Mouse (Mus musculus): Measurements from ENCODE around the gene Sel1l3.

The Sel1l3 gene

DNA sequence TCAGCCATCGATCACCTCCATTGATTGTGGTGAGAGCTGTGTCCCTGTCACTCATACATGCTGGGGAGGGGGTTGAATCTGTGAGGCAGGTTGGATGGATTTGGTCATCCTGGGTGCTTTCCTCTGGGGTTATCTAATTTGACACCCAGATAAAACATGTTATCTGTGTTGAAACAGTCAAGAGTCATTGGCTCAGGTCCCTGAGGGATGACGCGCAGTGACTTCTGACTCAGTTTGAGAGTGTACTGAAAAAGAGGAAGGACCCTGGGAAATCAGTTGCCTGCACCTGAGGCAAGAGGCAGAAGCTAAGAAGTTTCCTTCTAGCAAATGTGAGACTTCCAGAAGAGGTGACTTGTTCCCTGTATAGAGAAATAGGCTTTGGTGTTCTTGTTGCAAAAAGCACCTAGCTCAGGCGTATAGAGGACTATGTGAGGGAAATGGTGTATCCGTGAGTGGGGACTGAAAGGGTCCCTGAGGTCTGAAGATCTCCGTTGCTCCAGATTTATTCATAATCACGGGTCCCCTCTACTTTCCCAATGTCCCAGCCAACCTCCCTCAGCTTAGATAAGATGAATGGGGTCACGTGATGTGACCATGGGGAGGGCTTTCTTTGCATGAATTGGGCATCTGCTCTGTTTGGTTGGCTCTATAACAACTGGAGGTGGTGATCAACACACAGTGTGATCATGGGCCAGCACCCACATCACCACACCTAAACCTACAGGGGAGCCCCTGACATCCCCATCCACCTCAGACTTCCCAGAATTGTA lies 73.4 kb downstream of the Sel1l3 start:
- DNase-seq (ENCODE audit: low spot score), result no peak

DNA sequence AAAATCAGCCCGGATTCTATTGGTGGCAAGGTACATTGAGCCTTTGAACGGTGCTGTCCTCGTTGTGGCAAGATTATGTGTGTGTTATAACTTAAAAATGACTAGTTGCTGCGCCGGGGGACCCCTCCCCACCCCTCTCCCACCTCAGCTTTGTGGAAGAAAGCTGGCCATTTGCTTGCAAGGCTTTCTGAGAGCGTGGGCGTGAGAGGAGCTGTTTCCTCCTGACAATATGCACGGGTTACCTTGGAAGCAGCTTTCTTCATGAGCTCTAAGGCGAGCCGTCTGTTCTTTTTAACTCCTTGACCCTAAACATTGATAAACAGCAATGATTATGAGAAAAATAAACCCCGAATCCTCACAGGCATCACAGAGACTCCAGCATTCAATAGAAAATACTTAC lies 74.2 kb downstream of the Sel1l3 start:
- no peak for DNase-seq (ENCODE audit: low spot score)

DNA sequence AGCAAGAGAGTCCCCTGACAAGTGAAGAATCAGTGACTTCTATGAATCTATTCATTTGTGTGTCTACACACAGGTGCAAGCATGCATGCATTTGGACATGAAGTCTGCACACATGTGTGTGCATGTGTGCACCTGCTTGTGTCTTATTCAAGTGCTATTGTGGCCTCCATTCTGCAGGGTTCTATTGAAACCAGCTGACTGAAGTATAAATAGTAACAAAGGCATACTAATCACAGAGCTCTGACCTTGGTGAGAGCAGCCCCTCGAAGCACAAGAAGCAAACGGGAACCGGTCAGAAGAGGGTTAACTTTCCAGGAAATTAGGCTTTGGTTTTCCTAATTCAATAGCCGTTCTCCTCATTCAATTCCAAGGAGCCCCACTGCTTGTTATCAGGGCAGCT lies 74.6 kb downstream of the Sel1l3 start:
- DNase-seq (ENCODE audit: low spot score), result no peak

DNA sequence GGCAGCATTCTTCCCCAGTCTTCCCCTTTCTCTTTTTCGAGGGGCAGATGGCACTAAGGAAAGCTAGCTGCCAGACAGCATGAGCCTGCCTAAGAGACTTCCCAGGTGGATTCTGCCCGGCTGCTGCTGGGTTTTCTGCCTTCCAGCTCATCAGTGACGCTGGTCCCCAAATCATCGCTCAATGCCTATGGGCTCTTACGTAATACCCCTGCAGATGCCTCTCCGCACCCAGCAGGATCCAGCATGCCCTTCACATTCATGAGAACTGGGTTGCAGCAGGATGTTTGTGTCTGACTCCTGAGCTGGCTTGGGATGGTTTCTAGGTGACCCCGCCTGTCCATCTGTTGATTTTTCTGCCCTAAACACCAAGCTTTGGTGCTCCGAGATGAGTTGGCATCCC lies 75.7 kb downstream of the Sel1l3 start:
- no peak for DNase-seq (ENCODE audit: low spot score)

DNA sequence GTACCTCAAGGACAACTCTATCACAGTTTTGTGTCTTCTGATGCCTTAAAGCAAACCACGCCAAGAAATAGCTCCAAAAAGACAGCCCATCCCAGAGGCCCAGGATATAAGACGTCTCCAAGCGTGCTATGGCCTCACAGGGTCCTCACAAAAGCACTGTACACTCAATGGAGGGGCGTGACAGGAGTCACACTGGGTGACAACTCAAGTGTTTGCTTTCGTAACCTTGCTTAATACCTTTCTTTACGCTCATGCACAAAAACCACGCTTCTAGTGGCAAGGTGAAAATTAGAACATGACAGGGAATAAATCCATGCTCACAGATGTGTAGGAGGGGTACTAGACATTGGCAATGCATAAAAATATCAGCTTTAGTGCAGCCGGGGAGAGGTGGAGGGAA lies 77.7 kb downstream of the Sel1l3 start:
- no peak for DNase-seq (ENCODE audit: low spot score)

DNA sequence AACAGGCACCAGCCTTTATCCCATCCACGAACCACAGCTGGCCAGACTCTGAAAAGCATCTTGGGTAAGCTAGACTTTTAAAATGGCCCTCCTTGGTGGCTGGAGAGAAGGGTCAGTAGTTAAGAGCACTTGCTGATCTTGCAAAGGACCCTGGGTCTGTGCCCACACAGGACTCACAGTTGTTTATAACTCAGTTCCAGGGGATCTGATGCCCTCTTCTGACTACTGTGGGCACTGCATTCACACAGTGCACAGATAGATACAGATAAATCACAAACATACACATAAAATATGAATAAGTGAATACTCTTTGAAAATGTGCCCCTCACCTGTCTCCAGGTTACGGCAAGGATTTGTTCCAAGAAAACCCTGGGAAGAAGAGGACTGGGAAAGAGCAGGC lies 79.7 kb downstream of the Sel1l3 start:
- no peak for DNase-seq (ENCODE audit: low spot score)

DNA sequence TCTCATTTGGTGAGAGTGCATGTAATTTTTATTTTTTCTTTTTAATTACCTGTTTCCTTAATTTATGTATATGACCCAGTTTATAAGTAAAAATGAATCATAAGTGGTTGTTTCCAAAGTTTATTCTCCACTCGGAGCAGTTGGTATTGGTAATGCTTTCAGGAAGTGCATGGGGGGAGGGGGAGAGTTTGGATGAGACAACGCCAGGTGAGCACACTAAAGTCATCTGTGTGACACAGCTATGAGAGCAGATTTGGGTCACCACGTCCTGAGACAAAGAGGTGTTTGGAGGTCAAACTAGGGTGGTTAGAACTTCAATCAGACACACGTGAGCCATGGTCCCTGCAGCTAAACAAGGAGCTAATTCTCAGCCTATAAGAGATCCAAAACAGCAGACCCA lies 89.0 kb downstream of the Sel1l3 start:
- DNase-seq (ENCODE audit: low spot score), result no peak

DNA sequence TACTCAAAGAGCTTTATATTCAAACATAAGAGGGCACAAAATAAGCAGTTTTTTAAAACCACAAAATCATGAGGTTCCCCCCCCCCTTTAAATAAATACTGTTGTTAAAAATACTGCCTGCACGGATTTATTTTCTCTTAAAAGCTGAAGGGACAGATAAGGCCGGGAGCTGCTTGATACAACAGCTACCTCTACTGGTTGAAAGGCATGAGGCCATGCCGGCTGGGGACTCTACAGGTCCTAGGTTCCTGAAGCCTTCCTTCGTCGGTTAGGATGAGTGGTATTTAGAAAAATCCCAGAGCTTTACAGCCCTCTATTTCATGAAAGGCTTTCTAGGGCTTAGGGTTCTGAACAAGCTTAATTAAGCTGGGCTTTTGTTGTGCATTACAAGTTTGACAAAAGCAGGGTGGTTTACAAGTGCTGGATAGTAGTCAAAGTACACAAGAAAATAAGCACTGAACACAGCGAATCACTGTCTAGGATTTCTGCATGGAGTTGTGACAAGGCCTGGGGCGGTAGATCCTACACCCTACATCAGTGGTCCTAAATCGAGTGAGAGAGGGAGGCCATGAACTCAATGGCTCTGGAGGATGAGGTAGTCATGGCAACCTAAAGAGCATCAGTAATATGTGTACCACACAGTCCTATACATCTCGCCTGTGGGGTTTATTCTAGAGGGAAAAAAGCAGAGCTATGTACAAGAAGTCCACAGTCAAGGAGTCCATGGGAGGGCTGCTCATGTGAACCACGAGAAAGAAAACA lies 90.0 kb downstream of the Sel1l3 start:
- peak; percentile 63 for DNase-seq (ENCODE audit: low spot score)

DNA sequence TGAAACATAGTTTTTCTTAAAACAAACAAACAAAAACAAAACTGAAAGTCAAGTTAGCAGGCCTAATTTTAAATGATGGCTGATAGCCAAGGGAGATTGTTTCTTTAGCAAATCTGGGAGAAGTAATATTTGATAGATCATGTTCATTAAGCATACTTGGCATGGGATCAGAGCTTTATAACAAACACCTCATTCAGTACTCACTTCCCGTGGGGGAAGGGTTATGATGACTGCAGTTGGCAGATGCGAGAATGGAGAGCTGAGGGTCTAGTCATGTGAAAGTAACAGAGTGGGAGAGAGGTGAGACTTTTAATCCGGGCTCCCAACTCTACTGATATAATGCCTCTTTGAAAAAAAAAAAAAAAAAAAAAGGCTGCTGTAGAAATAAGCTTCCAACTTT lies 94.0 kb downstream of the Sel1l3 start:
- DNase-seq (ENCODE audit: low spot score), result no peak

DNA sequence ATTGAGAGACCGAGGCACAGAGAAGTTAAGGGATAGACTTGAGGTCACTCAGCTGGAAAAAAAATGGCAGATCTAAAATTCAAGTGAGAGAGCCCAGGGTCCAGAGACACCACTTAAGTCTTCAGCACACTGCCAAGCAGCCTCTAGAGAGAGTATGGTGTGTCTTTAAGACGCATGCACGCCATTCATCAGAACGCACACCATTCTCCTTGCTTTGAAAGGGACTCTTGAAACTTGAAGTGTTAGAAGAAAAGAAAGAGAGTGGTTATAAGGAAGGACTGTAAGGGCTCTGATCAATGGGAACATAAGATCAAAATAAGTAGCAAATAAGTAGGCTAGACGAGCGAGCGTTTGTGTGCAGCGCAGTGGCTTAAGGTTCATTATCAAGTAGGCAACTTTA lies 95.5 kb downstream of the Sel1l3 start:
- no peak for DNase-seq (ENCODE audit: low spot score)

DNA sequence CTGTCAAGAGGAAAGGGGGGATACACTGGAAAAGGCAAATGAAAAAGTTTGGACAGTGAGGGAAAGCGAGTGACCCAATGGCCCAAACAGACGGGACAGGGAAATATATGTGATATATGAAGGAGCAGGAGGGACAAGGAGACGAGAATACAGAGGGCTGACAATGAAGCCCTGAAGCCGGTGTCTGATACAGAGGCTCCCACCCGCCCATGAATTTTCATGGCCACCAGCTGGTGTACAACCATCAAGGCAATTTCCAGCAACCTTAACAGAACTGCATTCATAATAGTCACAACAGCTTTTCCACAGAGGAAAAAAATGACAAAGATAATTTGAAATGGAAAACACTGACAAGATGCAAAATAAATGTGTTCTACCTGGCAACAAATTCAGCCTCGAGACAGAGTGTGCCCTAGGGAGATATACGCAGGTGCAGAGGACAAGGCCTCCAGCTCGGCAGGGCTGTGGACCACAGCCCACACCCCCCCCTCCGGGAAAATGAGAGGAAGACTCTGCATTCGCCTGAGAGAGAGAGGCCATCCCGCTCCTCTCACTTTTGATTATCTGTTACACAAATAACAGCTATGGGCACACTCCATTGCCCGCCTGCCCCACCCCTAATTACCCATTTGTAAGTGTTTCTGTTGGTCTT lies 99.0 kb downstream of the Sel1l3 start:
- DNase-seq (ENCODE audit: low spot score), result no peak

DNA sequence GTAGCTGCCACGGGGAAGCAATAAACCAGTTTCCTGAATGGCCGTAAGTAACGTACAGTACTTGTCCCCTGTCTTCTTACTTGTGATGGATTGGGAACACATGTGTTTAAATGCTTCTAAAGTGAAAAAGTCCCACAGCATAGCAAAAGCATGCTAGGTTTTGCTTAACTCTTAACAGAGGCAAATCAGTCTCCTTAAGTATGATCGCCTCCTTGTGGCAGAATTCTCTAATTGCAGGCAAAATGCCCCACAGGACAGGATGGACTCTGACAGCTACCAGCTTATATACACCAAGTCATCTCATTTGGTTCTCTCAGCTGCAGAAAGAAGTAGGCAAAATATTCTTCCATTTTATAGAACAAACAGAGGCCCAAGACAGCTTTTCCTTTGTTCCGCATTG lies 100.8 kb downstream of the Sel1l3 start:
- no peak for DNase-seq (ENCODE audit: low spot score)

DNA sequence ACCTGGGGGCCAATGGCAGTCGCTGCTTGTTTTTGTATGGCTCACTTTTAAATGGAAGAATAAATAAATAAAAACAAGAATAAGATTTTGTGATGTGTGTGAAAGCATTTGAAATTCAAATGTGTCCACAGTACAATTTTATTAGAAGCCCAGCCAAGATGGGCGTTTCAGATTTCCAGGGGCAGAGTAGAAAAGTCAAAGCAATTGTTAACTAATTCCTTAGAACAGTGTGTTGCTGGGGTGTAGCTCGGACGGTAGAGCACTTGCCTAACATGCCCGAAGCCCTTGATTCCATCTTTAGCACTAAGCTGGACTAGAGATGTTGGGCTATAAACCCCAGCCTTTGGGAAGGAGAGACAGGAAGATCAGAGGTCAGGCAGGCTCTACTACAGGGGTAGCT lies 102.7 kb downstream of the Sel1l3 start:
- no peak for DNase-seq (ENCODE audit: low spot score)

DNA sequence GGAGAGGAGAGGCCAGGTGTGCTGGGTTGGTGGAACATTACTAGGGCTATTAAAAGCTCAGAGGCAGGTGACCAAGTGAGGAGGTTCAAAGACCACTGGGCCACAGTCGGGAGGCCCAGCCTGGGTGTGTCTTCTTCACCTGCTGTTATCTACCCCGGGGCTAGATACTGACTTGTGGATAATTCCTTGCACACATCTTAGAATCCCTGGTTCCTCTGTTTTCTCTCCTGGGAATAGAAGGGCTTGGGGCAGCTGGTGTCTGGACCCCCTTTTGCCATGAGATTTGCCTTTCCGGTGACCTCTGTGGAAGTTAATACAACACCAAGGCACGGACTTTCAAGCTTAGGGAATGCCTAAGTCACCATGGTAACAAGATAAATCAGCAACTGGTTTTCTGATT lies 103.5 kb downstream of the Sel1l3 start:
- DNase-seq (ENCODE audit: low spot score), result no peak

DNA sequence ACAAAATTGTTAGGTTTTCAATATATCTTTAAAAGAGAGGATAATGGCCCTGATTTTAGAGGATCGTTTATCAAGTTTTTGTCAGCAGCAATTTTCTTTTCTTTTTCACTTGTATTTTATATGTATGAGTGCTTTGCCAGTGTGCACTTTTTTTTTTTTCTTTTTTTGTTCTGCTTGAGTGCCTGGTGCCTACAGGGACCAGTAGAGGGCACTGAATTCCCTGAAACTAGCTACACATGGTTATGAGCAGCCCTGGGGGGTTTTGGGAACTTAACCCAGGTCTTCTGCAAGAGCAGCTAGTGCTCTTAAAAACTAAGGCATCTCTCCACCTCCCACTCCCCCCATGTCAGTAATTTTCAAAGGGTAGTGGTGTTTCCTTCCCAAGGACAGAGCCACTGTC lies 105.1 kb downstream of the Sel1l3 start:
- no peak for DNase-seq (ENCODE audit: low spot score)

DNA sequence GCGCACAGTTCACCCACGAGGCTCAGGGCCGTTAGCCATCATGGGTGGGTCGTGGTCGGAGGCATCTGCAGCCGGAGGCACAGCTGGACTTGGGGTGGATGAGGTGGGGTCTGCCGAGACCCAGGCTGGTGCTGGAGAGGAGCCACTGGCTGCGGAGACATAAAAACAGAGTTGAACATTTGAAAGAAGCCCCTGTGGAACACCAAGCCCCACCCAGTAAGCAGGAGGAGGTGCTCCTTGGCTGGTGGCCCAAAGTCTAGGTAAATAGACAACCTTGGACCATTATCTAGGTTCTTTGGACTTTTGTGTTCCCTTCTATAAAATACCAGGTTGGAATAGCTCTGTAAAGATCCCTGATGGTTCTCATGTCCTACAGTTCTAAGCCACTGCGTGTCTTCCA lies 105.7 kb downstream of the Sel1l3 start:
- no peak for DNase-seq (ENCODE audit: low spot score)

DNA sequence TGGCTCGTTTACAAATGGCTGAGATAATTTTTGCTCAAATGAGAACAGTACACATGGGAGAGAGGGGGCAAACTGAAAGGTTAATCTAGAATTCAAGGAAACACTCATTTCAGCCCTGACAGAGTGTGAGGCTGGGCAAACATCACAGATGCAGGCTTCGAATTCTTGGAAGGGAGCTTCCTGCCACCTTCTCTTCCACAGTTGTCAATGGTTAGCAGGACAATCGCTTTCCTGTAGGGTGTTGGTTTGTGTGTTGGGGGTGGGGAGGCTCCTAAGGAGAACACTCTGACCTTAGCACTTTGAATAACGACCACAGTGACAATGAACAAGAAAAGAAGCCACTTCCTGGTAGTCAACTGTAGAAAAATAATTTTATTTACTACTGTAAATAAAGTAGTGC lies 107.0 kb downstream of the Sel1l3 start:
- no peak for DNase-seq (ENCODE audit: low spot score)

DNA sequence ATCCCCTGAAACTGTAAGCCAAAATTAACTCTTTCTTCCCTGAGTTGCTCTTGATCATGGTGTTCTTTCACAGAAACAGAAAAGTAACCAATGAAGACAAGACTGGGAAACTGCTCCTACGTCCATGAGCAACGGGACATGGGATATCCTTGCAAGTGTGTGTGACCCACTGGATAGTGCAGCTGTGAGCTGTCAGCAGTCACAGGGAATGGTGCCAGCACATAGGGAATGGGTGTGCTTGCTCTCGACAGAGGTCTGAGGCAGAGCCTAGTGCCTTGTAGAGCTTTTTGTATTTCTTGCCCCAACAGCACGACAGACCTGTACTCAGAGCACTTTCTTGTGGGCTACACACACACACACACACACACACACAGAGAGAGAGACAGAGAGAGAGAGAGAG lies 107.6 kb downstream of the Sel1l3 start:
- DNase-seq (ENCODE audit: low spot score), result no peak

DNA sequence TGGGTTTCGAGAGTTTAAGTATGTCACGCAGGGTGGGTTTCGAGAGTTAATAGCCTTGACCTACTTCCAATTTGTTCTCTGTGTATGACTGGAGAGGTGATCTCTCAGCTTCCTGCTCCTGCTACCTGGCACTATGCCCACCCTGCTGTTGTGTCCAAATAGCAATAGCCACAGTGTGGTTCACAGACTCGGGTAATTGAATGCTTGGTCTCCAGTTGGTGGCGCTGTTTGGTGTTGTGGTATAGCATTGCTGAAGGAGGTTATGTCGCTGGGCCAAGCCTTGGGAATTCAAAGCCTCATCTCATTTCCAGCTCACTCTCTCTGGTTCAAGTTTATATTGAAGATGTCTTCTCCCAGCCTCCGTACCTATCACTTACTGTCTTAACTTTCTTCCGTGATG lies 108.0 kb downstream of the Sel1l3 start:
- peak; percentile 86 for DNase-seq (ENCODE audit: low spot score)

DNA sequence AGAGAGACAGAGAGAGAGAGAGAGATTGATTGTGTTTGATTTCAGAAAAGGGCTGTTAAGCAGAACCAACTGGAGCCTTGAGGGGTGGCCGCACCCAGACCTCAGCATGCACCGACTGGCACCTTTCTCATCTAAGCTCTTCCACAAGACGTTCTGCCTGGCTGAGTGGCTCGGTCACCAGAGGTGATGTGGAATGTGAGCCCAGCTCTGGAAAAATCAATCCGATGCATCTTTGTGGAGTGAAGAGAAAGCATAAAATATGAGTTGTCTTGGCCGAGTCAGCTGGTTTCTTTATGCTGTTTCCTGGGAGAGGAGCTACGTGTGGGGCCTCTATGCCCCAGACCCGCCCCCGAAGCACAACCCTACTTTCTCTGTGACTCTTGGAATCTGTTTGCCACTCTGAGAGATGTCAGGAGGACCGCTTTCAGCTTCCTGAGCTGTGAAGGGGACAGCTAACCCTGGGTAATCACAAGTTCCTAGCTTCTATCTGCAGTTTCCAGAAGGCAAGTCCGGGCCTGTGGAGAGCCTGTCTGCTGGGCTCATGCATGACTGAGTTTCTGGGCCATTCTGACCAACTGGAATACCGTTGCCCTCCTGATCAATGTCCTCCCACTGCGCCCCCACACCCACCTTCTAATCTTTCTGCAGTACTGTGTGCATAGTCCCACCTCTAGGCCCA lies 109.4 kb downstream of the Sel1l3 start:
- no peak for DNase-seq (ENCODE audit: low spot score)

DNA sequence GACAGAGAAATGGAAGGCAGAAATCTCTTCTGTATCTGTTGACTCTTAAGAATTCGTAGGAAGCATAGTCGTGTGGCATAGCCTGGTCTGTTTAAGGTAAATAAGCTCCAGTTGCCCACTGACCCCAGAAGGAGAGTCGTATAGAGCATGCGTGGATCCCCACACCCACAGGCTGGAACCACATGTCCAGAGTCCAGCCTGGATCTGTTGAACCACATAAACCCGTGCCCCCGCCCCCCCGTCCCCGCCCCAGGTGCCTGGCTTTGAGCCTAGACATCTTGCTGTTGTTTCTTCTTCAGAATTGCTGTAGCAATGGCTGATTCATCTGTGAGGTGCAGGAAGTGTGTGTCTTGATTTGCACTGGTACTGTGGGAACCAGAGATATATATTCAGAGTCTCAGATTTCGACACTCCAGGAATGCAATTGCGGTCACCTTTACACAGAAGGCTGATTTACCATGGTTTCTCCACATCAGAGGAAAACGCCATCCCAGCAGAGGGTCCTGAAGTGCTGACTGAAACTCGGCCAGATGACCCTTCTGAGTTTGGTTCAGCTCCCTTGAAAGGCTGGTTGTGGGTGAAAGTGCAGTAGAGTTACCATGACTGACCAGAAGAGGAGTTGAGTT lies 111.8 kb downstream of the Sel1l3 start:
- DNase-seq (ENCODE audit: low spot score), result no peak

DNA sequence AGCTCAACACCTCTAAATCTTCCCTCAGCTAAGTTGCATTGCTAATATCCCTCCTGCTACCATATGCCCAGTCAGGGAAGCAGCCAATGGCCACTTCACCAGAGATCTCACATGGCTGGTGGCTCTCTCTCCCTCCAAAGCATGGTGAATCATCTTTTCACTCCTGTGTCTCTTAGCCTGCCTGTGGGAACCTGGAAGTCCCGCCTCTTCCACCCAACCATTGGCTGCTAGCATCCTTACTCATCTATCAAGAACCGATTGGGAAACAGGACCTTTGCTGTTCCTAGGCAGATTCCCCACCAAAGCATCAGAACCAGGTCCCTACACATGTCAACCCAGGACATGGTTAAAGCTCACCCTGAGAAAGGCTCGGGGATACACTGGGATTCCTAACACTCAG lies 122.4 kb downstream of the Sel1l3 start:
- no peak for DNase-seq (ENCODE audit: low spot score)
